Mouse (Mus musculus) intestine, embryonic 16.5 days (tissue): Measurements from ENCODE around the gene Rabgef1. TPM values are rescaled to one million over a fixed set of nuclear protein-coding genes. Genes with fewer than 3 reads are reported as not detected.

Experiments used
- ATAC-seq: fragments of 200-750 bp; cut with Nextera tagmentation; 2 replicates; pipeline ENCODE4 v1.8.0; 2017; ENCODE audit warnings: moderate TSS enrichment, moderate library complexity
- H3K27ac ChIP-seq: fragments of 300-500 bp; sonication (generic); 2 replicates; pipeline ENCODE4 v1.5.1; 2014; ENCODE audit warnings: mild to moderate bottlenecking, low read length
- H3K27me3 ChIP-seq: fragments of 300-500 bp; sonication (generic); replicated peaks from 2 replicates; pipeline ENCODE4 v1.6.1; 2014; ENCODE audit warnings: low read length, control low read depth, mixed read lengths; ENCODE audit not compliant: control insufficient read depth, insufficient read depth
- H3K36me3 ChIP-seq: fragments of 300-500 bp; sonication (generic); 2 replicates; pipeline ENCODE4 v1.6.1; 2014; ENCODE audit warnings: low read length, control low read depth; ENCODE audit not compliant: control insufficient read depth, insufficient read depth
- H3K4me1 ChIP-seq: fragments of 300-500 bp; sonication (generic); 2 replicates; pipeline ENCODE4 v1.6.1; 2014; ENCODE audit warnings: low read length, control low read depth, mixed read lengths; ENCODE audit not compliant: control insufficient read depth, insufficient read depth
- H3K4me2 ChIP-seq: fragments of 300-500 bp; sonication (generic); 2 replicates; pipeline ENCODE4 v1.6.1; 2014; ENCODE audit warnings: low read depth, low read length, control low read depth
- H3K4me3 ChIP-seq: fragments of 300-500 bp; sonication (generic); 2 replicates; pipeline ENCODE4 v1.5.1; 2014; ENCODE audit warnings: mild to moderate bottlenecking, low read length
- H3K9ac ChIP-seq: fragments of 300-500 bp; sonication (generic); 2 replicates; pipeline ENCODE4 v1.6.1; 2014; ENCODE audit warnings: low read depth, low read length
- H3K9me3 ChIP-seq: fragments of 300-500 bp; sonication (generic); 2 replicates; pipeline ENCODE4 v1.6.1; 2016; ENCODE audit warnings: low read length, control low read depth; ENCODE audit not compliant: control insufficient read depth
- WGBS: fragments of 180-500 bp; shearing (Covaris S2); extraction: QIAGEN DNeasy Blood & Tissue Kit; methylation state at CpG from one replicate; pipeline ENCODE4 v1.1.7; 2014; 5-methylcytosine and 5-hydroxymethylcytosine counted together
- polyA plus RNA-seq: library from polyadenylated mRNA; unstranded; fragments of >200 nt; fragmentation: Nextera tagmentation; extraction: Ambion mirVana; gene quantifications from 2 replicates; pipeline ENCODE4 v1.2.1, GENCODE M21; 2015

Rabgef1 gene
- polyA plus RNA-seq, 1 experiment from 2014 or later, result 26.1 TPM

- Histone ChIP-seq H3K4me2 (no peak overlapping the region), H3K9me3 (no peaks in the 10 kb centered on the region), H3K4me1 (peaks cover 11% of the 10 kb centered on the region), H3K9ac (no peak overlapping the region), H3K4me3 (no peak overlapping the region), H3K36me3 (no peaks in the 10 kb centered on the region), H3K27me3 (no peaks in the 10 kb centered on the region), H3K27ac (no peak overlapping the region)
- ATAC-seq, result no peak
- 91% methylated on average over 7 of the region's 7 CpGs for WGBS
Measured at GRCm38 (mm10) chr5:130143101-130143500, 28.5 kb upstream of the Rabgef1 start.

DNA sequence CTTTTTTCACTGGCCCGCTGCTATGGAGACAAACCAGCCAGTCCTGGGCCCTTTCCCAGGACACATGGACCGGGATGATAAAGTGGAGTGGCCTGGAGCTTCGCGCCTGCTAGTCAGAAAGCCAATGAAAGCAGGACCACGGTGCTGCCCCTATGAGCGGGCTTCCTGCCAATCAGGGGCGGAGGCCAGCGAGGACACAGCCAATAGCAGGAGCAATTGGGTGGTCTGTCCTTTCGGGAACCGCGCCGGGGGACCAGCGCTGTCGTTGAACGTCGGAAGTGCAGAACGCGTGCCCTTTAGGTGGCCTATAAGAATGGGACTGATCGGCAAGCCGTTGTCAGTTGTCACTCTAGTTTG lies 27.6 kb upstream of the Rabgef1 start:
- Histone ChIP-seq H3K4me3 (peak overlapping the region; percentile 70), H3K27me3 (no peaks in the 10 kb centered on the region), H3K4me1 (peaks cover 11% of the 10 kb centered on the region), H3K9me3 (no peaks in the 10 kb centered on the region), H3K36me3 (no peaks in the 10 kb centered on the region), H3K27ac (peak overlapping the region; percentile 57; the same call in 1 of the 2 replicates), H3K4me2 (peak overlapping the region; percentile 95), H3K9ac (peak overlapping the region; percentile 51)
- WGBS, result 3% methylated on average over 20 of the region's 20 CpGs
- peak; percentile 47 for ATAC-seq

- peak within 1 kb of the TSS; percentile 79 for H3K9ac ChIP-seq
- no peaks in the 10 kb centered on the region for H3K36me3 ChIP-seq
- H3K27ac ChIP-seq, result peak within 1 kb of the TSS; percentile 61
- peak within 1 kb of the TSS; percentile 95 for H3K4me2 ChIP-seq
- H3K9me3 ChIP-seq, result no peaks in the 10 kb centered on the region
- peak; percentile 99 for ATAC-seq
- peaks cover 11% of the 10 kb centered on the region for H3K4me1 ChIP-seq
- H3K27me3 ChIP-seq, result no peaks in the 10 kb centered on the region
- WGBS, result under 1% methylated on average over 66 of the region's 66 CpGs
- peak within 1 kb of the TSS; percentile 70 for H3K4me3 ChIP-seq
Measured at GRCm38 (mm10) chr5:130144334-130145312, 27.0 kb upstream of the Rabgef1 start, which contains the start of gene Kctd7. Gene Kctd7, plus strand, starts transcription at chr5:130144861.

- no peak overlapping the region for H3K27ac ChIP-seq
- no peak overlapping the region for H3K9ac ChIP-seq
- no peaks in the 10 kb centered on the region for H3K9me3 ChIP-seq
- ATAC-seq, result no peak
- H3K36me3 ChIP-seq, result no peaks in the 10 kb centered on the region
- peaks cover 11% of the 10 kb centered on the region for H3K4me1 ChIP-seq
- H3K4me2 ChIP-seq, result peak overlapping the region; percentile 95; the same call in 1 of the 2 replicates
- WGBS, result 79% methylated on average over 8 of the region's 8 CpGs
- H3K4me3 ChIP-seq, result no peak overlapping the region
- H3K27me3 ChIP-seq, result no peaks in the 10 kb centered on the region
Measured at GRCm38 (mm10) chr5:130145961-130146360, 25.6 kb upstream of the Rabgef1 start.

GRCm38 (mm10) chr5:130149726-130150310 lies 21.8 kb upstream of the Rabgef1 start:
- H3K36me3 ChIP-seq, result no peaks in the 10 kb centered on the region
- no peaks in the 10 kb centered on the region for H3K27me3 ChIP-seq
- H3K4me1 ChIP-seq, result peaks cover 5% of the 10 kb centered on the region
- ATAC-seq, result no peak
- no peak overlapping the region for H3K4me3 ChIP-seq
- no peaks in the 10 kb centered on the region for H3K9me3 ChIP-seq
- WGBS, result 70% methylated on average over 7 of the region's 7 CpGs
- H3K4me2 ChIP-seq, result no peak overlapping the region
- no peak overlapping the region for H3K27ac ChIP-seq
- H3K9ac ChIP-seq, result no peak overlapping the region

DNA sequence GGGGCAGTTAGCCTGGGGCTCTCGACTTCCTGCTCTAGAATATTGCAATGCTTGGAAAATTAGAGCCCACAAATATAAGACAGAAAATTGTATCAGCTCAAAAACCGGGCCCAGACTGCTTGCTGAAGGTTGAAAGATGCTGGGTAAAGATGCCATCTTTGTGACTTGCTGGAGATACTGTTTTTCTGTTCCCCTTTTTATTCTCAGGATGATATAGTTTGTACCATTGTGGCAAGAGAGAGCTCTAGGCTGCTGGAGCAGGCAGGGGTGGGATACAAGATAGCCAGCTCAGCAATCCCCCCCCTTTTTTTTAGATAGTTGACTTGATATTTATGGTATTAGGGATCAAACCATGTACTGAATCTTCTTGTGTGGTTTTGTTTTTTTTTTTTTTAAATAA lies 17.3 kb upstream of the Rabgef1 start:
- no peak overlapping the region for H3K4me2 ChIP-seq
- no peak overlapping the region for H3K4me3 ChIP-seq
- H3K9me3 ChIP-seq, result no peaks in the 10 kb centered on the region
- H3K27me3 ChIP-seq, result no peaks in the 10 kb centered on the region
- no peak overlapping the region for H3K27ac ChIP-seq
- WGBS, result 87% methylated on average over 2 of the region's 2 CpGs
- ATAC-seq, result no peak
- no peak overlapping the region for H3K9ac ChIP-seq
- H3K36me3 ChIP-seq, result no peaks in the 10 kb centered on the region
- no peaks in the 10 kb centered on the region for H3K4me1 ChIP-seq

DNA sequence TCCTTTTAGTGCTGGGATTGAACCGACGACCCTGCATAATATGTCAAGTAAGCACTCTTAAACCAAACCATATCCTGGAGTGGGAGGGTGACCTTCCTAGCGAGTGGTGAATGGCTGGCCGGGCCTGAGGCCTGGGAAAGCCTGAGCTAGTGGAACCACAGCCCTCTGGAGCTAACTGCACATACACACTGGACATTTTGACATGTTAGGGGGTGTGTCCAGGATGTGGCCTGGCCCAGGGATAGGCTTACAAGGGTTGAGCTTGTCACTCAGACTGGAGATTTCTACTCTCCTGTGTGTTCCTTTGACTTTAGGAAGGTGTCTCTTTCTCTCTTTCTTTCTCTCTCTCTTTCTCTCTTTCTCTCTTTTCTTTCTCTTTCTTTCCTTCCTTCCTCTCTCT lies 13.1 kb upstream of the Rabgef1 start:
- no peak for ATAC-seq
- Histone ChIP-seq H3K4me3 (no peak overlapping the region), H3K9ac (no peak overlapping the region), H3K27me3 (no peaks in the 10 kb centered on the region), H3K4me2 (no peak overlapping the region), H3K36me3 (no peaks in the 10 kb centered on the region), H3K4me1 (no peaks in the 10 kb centered on the region), H3K27ac (no peak overlapping the region), H3K9me3 (no peaks in the 10 kb centered on the region)
- WGBS, result 74% methylated on average over 4 of the region's 4 CpGs

- Histone ChIP-seq H3K4me2 (no peak overlapping the region), H3K9me3 (no peaks in the 10 kb centered on the region), H3K9ac (no peak overlapping the region), H3K36me3 (no peaks in the 10 kb centered on the region), H3K27me3 (no peaks in the 10 kb centered on the region), H3K4me3 (no peak overlapping the region), H3K27ac (no peak overlapping the region), H3K4me1 (no peaks in the 10 kb centered on the region)
- WGBS, result 62% methylated on average over 7 of the region's 7 CpGs
- no peak for ATAC-seq
Measured at GRCm38 (mm10) chr5:130159761-130160201, 11.8 kb upstream of the Rabgef1 start.

- ATAC-seq, result peak; percentile 75
- no peak overlapping the region for H3K4me3 ChIP-seq
- H3K9ac ChIP-seq, result no peak overlapping the region
- no peaks in the 10 kb centered on the region for H3K4me1 ChIP-seq
- WGBS, result 4% methylated on average over 7 of the region's 7 CpGs
- H3K9me3 ChIP-seq, result no peaks in the 10 kb centered on the region
- no peak overlapping the region for H3K27ac ChIP-seq
- H3K4me2 ChIP-seq, result no peak overlapping the region
- no peaks in the 10 kb centered on the region for H3K27me3 ChIP-seq
- no peaks in the 10 kb centered on the region for H3K36me3 ChIP-seq
Measured at GRCm38 (mm10) chr5:130163670-130164069, 7.9 kb upstream of the Rabgef1 start.
